ENCODE assay signal across 8 mouse cellular contexts in genomic region chr11:116146294-116146985, GRCm38 (mm10). TPM values are rescaled to one million over a fixed set of nuclear protein-coding genes. Genes with fewer than 3 reads are reported as not detected.
A peak's percentile ranks its signal among the peaks of the same experiment; 100 is the strongest.
DNase-seq lines count a peak whose midpoint lies in the region; ATAC-seq lines count a peak whose summit lies in the region.

No protein-coding gene starts in this region.

- no peaks in the 10 kb centered on the region for H3K9me3 ChIP-seq in forebrain, embryonic 10.5 days
- no peaks in the 10 kb centered on the region for H3K9me3 ChIP-seq in forebrain, embryonic 14.5 days (replicated peaks; ENCODE audit: control insufficient read depth, low read length)
- no peaks in the 10 kb centered on the region for H3K9me3 ChIP-seq in megakaryocyte, embryonic 14.5 days

- no peak for DNase-seq in forebrain, embryonic 10.5 days (ENCODE audit: extremely low spot score, low spot score)
- DNase-seq in forebrain, embryonic 14.5 days (ENCODE audit: low spot score) = no peak
- DNase-seq in urinary bladder, postnatal 14 days (ENCODE audit: low spot score) = peak; percentile 66
- DNase-seq in urinary bladder, postnatal 4 days (ENCODE audit: low spot score in 2 of 2) = no peak
- DNase-seq in layer of hippocampus, adult 9-11 months = peak; percentile 65
- no peak for DNase-seq in embryo, embryonic 10.5 days (ENCODE audit: low spot score)
- DNase-seq in heart, adult 9 months (ENCODE audit: low spot score in 2 of 2) = no peak

- peak overlapping the region; percentile 4; the same call in 1 of the 2 replicates for H3K27ac ChIP-seq in forebrain, embryonic 10.5 days
- H3K27ac ChIP-seq in forebrain, embryonic 14.5 days (ENCODE audit: low read depth, low read length) = no peak overlapping the region; the same call in 1 of the 2 replicates

- H3K36me3 ChIP-seq in forebrain, embryonic 10.5 days (replicated peaks) = peaks cover 100% of the 10 kb centered on the region
- H3K36me3 ChIP-seq in forebrain, embryonic 14.5 days (ENCODE audit: control insufficient read depth, insufficient read depth, low read length) = peaks cover 100% of the 10 kb centered on the region
- peaks cover 100% of the 10 kb centered on the region for H3K36me3 ChIP-seq in megakaryocyte, embryonic 14.5 days (replicated peaks; ENCODE audit: low read length)

- no peak overlapping the region for H3K4me3 ChIP-seq in forebrain, embryonic 10.5 days
- no peak overlapping the region for H3K4me3 ChIP-seq in forebrain, embryonic 14.5 days (ENCODE audit: low read depth, low read length)
- H3K4me3 ChIP-seq in megakaryocyte, embryonic 14.5 days (replicated peaks) = peak overlapping the region; percentile 51

- no peak overlapping the region for H3K9ac ChIP-seq in forebrain, embryonic 14.5 days (ENCODE audit: low read length)

- ATAC-seq in forebrain, embryonic 14.5 days = no peak

- H3K27me3 ChIP-seq in forebrain, embryonic 10.5 days (ENCODE audit: poor library complexity, severe bottlenecking) = no peaks in the 10 kb centered on the region
- H3K27me3 ChIP-seq in forebrain, embryonic 14.5 days (replicated peaks; ENCODE audit: control insufficient read depth, insufficient read depth, low read length) = no peaks in the 10 kb centered on the region
- no peaks in the 10 kb centered on the region for H3K27me3 ChIP-seq in megakaryocyte, embryonic 14.5 days (replicated peaks)

- H3K4me1 ChIP-seq in forebrain, embryonic 10.5 days = peaks cover 36% of the 10 kb centered on the region
- H3K4me1 ChIP-seq in forebrain, embryonic 14.5 days (ENCODE audit: control insufficient read depth, insufficient read depth, low read length) = no peaks in the 10 kb centered on the region
- H3K4me1 ChIP-seq in megakaryocyte, embryonic 14.5 days = peaks cover 70% of the 10 kb centered on the region

- no peak overlapping the region for H3K4me2 ChIP-seq in forebrain, embryonic 14.5 days (ENCODE audit: low read length)

- WGBS in forebrain, embryonic 10.5 days = 76% methylated on average over 25 of the region's 25 CpGs
- WGBS in forebrain, embryonic 14.5 days = 76% methylated on average over 25 of the region's 25 CpGs

RNA-seq across cellular contexts. Expression of gene Mrpl38, which starts 7.8 kb away (rescaled TPM):
- 112 and 114 TPM in 2 replicates for polyA plus RNA-seq in forebrain, embryonic 10.5 days (2016; fragmentation: Nextera tagmentation; extraction: Ambion mirVana)
- polyA plus RNA-seq in forebrain, embryonic 14.5 days (2014; fragmentation: Nextera tagmentation; extraction: Ambion mirVana) = 79.6 and 83.4 TPM in 2 replicates
- 25.4 and 80.4 TPM in 2 replicates for polyA plus RNA-seq in megakaryocyte, embryonic 14.5 days (2012; ENCODE audit: insufficient read depth, low replicate concordance)

RNA-seq across cellular contexts. Expression of gene Trim65, which starts 15.5 kb away (rescaled TPM):
- 1.7 TPM in 2 replicates for polyA plus RNA-seq in forebrain, embryonic 10.5 days (2016; fragmentation: Nextera tagmentation; extraction: Ambion mirVana)
- polyA plus RNA-seq in forebrain, embryonic 14.5 days (2014; fragmentation: Nextera tagmentation; extraction: Ambion mirVana) = 0.97 and 1.1 TPM in 2 replicates
- 3.0 and 9.5 TPM in 2 replicates for polyA plus RNA-seq in megakaryocyte, embryonic 14.5 days (2012; ENCODE audit: insufficient read depth, low replicate concordance)

RNA-seq across cellular contexts. Expression of gene Trim47, which starts 19.4 kb away (rescaled TPM):
- 2.1 and 2.4 TPM in 2 replicates for polyA plus RNA-seq in forebrain, embryonic 10.5 days (2016; fragmentation: Nextera tagmentation; extraction: Ambion mirVana)
- 4.0 and 6.0 TPM in 2 replicates for polyA plus RNA-seq in forebrain, embryonic 14.5 days (2014; fragmentation: Nextera tagmentation; extraction: Ambion mirVana)
- polyA plus RNA-seq in megakaryocyte, embryonic 14.5 days (2012; ENCODE audit: insufficient read depth, low replicate concordance) = 6.9 and 23.5 TPM in 2 replicates

RNA-seq across cellular contexts. Expression of gene Fbf1, which starts 21.5 kb away (rescaled TPM):
- 63.5 and 67.7 TPM in 2 replicates for polyA plus RNA-seq in forebrain, embryonic 10.5 days (2016; fragmentation: Nextera tagmentation; extraction: Ambion mirVana)
- polyA plus RNA-seq in forebrain, embryonic 14.5 days (2014; fragmentation: Nextera tagmentation; extraction: Ambion mirVana) = 25.9 and 44.4 TPM in 2 replicates
- polyA plus RNA-seq in megakaryocyte, embryonic 14.5 days (2012; ENCODE audit: insufficient read depth, low replicate concordance) = 33.9 and 37.8 TPM in 2 replicates

RNA-seq across cellular contexts. Expression of gene Ten1, which starts 52.2 kb away (rescaled TPM):
- 51.7 and 57.1 TPM in 2 replicates for polyA plus RNA-seq in forebrain, embryonic 10.5 days (2016; fragmentation: Nextera tagmentation; extraction: Ambion mirVana)
- polyA plus RNA-seq in forebrain, embryonic 14.5 days (2014; fragmentation: Nextera tagmentation; extraction: Ambion mirVana) = 81.8 and 83.2 TPM in 2 replicates
- polyA plus RNA-seq in megakaryocyte, embryonic 14.5 days (2012; ENCODE audit: insufficient read depth, low replicate concordance) = 181 and 219 TPM in 2 replicates

Comparison
In these comparisons a context has a peak if more than half of its experiments do, and no peak if none do; other contexts are left out.
1. DNase-seq: peak in urinary bladder, postnatal 14 days (single experiment) and layer of hippocampus, adult 9-11 months (single experiment); none in forebrain, embryonic 10.5 days (single experiment), forebrain, embryonic 14.5 days (single experiment), urinary bladder, postnatal 4 days (0 of 2), embryo, embryonic 10.5 days (single experiment) and heart, adult 9 months (0 of 2).